Mouse (Mus musculus) kidney, embryonic 15.5 days (tissue): ENCODE measurements at regions not wholly inside any gene's neighbourhood (a gene's known extent, or its start where the extent isn't known, plus 50 kb on each side); places are given as distances from the start of the nearest gene placed in this dataset.

Source experiments
- ATAC-seq: fragments of 200-750 bp; cut with Nextera tagmentation; replicated peaks from 2 replicates; pipeline ENCODE4 v1.8.0; 2017; ENCODE audit warnings: moderate TSS enrichment; ENCODE audit not compliant: low FRiP score
- H3K27ac ChIP-seq: fragments of 300-500 bp; sonication (generic); 2 replicates; pipeline ENCODE4 v1.5.1; 2015; ENCODE audit warnings: mild to moderate bottlenecking, inconsistent platforms
- H3K27me3 ChIP-seq: fragments of 300-500 bp; sonication (generic); 2 replicates; pipeline ENCODE4 v1.6.1; 2015; ENCODE audit warnings: inconsistent platforms
- H3K36me3 ChIP-seq: fragments of 300-500 bp; sonication (generic); 2 replicates; pipeline ENCODE4 v1.6.1; 2015; ENCODE audit warnings: inconsistent platforms
- H3K4me1 ChIP-seq: fragments of 300-500 bp; sonication (generic); 2 replicates; pipeline ENCODE4 v1.6.1; 2015; ENCODE audit warnings: inconsistent platforms
- H3K4me2 ChIP-seq: fragments of 300-500 bp; sonication (generic); 2 replicates; pipeline ENCODE4 v1.6.1; 2015; ENCODE audit warnings: moderate library complexity, mild to moderate bottlenecking, inconsistent platforms
- H3K4me3 ChIP-seq: fragments of 300-500 bp; sonication (generic); replicated peaks from 2 replicates; pipeline ENCODE4 v1.5.1; 2015; ENCODE audit warnings: mild to moderate bottlenecking, inconsistent platforms
- H3K9ac ChIP-seq: fragments of 300-500 bp; sonication (generic); 2 replicates; pipeline ENCODE4 v1.6.1; 2015; ENCODE audit warnings: mild to moderate bottlenecking, inconsistent platforms
- H3K9me3 ChIP-seq: fragments of 300-500 bp; sonication (generic); replicated peaks from 2 replicates; pipeline ENCODE4 v1.6.1; 2016; ENCODE audit warnings: inconsistent platforms
- WGBS: fragments of 180-500 bp; shearing (Covaris S2); methylation state at CpG from one replicate; pipeline ENCODE4 v1.1.7; 2015; ENCODE audit warnings: mixed read lengths; 5-methylcytosine and 5-hydroxymethylcytosine counted together

DNA sequence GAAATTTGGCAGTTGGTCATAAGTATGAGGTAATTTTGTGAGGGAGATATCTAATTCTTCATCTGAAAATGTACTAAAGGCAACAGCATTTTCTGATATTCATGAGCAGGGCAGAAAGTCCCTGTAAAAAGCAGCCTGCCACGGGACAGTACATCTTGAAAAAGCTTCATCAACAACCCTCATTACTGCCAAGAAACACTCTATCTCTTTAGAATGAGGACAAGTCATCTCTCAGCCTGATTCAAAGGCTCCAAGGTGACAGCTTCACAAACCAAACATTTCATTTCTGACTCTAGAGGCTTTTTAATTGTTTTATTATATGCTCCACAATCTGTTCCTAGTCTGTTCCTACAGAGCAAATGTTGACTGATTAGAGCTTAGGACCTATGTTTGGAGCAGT lies 260.3 kb downstream of the Aldoart1 start:
- no peak overlapping the region for H3K4me2 ChIP-seq
- no peak overlapping the region for H3K9ac ChIP-seq
- H3K4me1 ChIP-seq, result no peaks in the 10 kb centered on the region
- H3K9me3 ChIP-seq, result no peaks in the 10 kb centered on the region
- 63% methylated on average over 1 of the region's 1 CpGs for WGBS
- H3K27ac ChIP-seq, result no peak overlapping the region
- H3K36me3 ChIP-seq, result no peaks in the 10 kb centered on the region
- H3K4me3 ChIP-seq, result no peak overlapping the region
- no peaks in the 10 kb centered on the region for H3K27me3 ChIP-seq
- ATAC-seq, result no peak

DNA sequence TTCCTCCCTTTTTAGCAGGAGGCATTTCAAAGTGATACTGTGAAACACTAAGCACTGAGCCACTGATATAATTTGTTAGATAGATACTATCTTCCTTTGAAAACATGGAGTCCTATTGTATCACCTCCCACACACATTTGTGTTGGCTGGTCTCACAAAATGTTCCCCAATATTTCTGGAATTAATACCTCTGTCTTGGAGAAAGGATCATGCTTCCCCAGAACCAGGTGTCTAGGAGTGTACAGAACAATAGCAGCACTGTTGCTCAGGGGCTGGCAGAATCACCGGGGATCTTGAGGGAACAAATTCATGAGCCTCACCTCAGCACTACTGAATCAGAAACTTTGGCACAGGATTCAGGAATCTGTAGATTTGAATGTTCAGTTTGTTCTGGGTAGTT lies 277.5 kb downstream of the Aldoart1 start:
- no peak overlapping the region for H3K4me3 ChIP-seq
- WGBS, result 75% methylated on average over 1 of the region's 1 CpGs

GRCm38 (mm10) chr4:72571924-72572323 lies 280.5 kb downstream of the Aldoart1 start:
- Histone ChIP-seq H3K9me3 (no peaks in the 10 kb centered on the region), H3K36me3 (no peaks in the 10 kb centered on the region), H3K27ac (no peak overlapping the region), H3K4me3 (no peak overlapping the region), H3K4me1 (no peaks in the 10 kb centered on the region), H3K9ac (no peak overlapping the region), H3K4me2 (no peak overlapping the region), H3K27me3 (no peaks in the 10 kb centered on the region)
- no peak for ATAC-seq
- WGBS, result 80% methylated on average over 2 of the region's 2 CpGs

More for the DNA sequence above, 277.5 kb downstream of the Aldoart1 start:
- H3K36me3 ChIP-seq, result no peaks in the 10 kb centered on the region
- ATAC-seq, result no peak
- no peak overlapping the region for H3K4me2 ChIP-seq
- H3K9me3 ChIP-seq, result no peaks in the 10 kb centered on the region
- no peaks in the 10 kb centered on the region for H3K27me3 ChIP-seq
- no peak overlapping the region for H3K9ac ChIP-seq
- no peaks in the 10 kb centered on the region for H3K4me1 ChIP-seq
- H3K27ac ChIP-seq, result no peak overlapping the region

GRCm38 (mm10) chr4:72565186-72565585 lies 287.2 kb downstream of the Aldoart1 start:
- Histone ChIP-seq H3K4me2 (no peak overlapping the region), H3K27me3 (no peaks in the 10 kb centered on the region), H3K27ac (no peak overlapping the region), H3K9ac (no peak overlapping the region), H3K9me3 (no peaks in the 10 kb centered on the region), H3K36me3 (no peaks in the 10 kb centered on the region), H3K4me3 (no peak overlapping the region), H3K4me1 (no peaks in the 10 kb centered on the region)
- WGBS, result 89% methylated on average over 3 of the region's 3 CpGs
- no peak for ATAC-seq

- WGBS, result 31% methylated on average over 4 of the region's 4 CpGs
- no peak for ATAC-seq
- H3K27me3 ChIP-seq, result no peaks in the 10 kb centered on the region
- H3K9ac ChIP-seq, result no peak overlapping the region
- H3K4me1 ChIP-seq, result no peaks in the 10 kb centered on the region
- H3K4me3 ChIP-seq, result no peak overlapping the region
- no peaks in the 10 kb centered on the region for H3K9me3 ChIP-seq
- no peaks in the 10 kb centered on the region for H3K36me3 ChIP-seq
- no peak overlapping the region for H3K27ac ChIP-seq
- no peak overlapping the region for H3K4me2 ChIP-seq
These were observed 289.3 kb downstream of the Aldoart1 start for GRCm38 (mm10) chr4:72562909-72563676.

GRCm38 (mm10) chr4:72554276-72554675 lies 298.2 kb downstream of the Aldoart1 start:
- H3K9me3 ChIP-seq, result no peaks in the 10 kb centered on the region
- no peak overlapping the region for H3K27ac ChIP-seq
- no peaks in the 10 kb centered on the region for H3K36me3 ChIP-seq
- no peak overlapping the region for H3K4me3 ChIP-seq
- no peak overlapping the region for H3K4me2 ChIP-seq
- H3K27me3 ChIP-seq, result no peaks in the 10 kb centered on the region
- no peak overlapping the region for H3K9ac ChIP-seq
- H3K4me1 ChIP-seq, result no peaks in the 10 kb centered on the region
- ATAC-seq, result no peak

- Histone ChIP-seq H3K27ac (no peak overlapping the region), H3K9me3 (no peaks in the 10 kb centered on the region), H3K27me3 (no peaks in the 10 kb centered on the region), H3K4me1 (no peaks in the 10 kb centered on the region), H3K9ac (no peak overlapping the region), H3K4me2 (no peak overlapping the region), H3K36me3 (no peaks in the 10 kb centered on the region), H3K4me3 (no peak overlapping the region)
- WGBS, result 17% methylated on average over 1 of the region's 1 CpGs
- no peak for ATAC-seq
These were observed 317.9 kb downstream of the Aldoart1 start for GRCm38 (mm10) chr4:72534563-72534962.

DNA sequence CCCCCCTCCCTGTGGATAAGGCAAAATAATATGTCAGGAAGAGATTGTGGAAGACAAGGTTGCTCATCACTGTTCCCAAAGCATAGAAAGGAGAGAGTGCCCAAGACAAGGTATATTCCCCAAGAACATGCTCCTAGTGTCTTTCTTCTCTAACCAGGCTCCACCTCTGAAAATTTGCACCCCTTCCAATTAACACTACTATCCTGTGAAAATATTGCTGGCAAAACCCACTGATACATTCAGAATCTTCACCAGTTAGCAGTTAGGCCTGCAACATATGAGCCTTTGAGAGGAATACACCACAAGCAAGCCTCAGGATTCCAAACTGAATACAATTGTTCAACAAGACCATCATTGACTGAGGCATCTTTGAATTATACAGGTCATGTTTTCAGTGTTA lies 323.9 kb upstream of the Tle1 start:
- Histone ChIP-seq H3K27ac (no peak overlapping the region), H3K4me1 (no peaks in the 10 kb centered on the region), H3K4me3 (no peak overlapping the region), H3K9ac (no peak overlapping the region), H3K4me2 (no peak overlapping the region), H3K27me3 (no peaks in the 10 kb centered on the region), H3K36me3 (no peaks in the 10 kb centered on the region), H3K9me3 (no peaks in the 10 kb centered on the region)
- no peak for ATAC-seq

GRCm38 (mm10) chr4:72524100-72524499 lies 323.4 kb upstream of the Tle1 start:
- no peaks in the 10 kb centered on the region for H3K4me1 ChIP-seq
- no peak overlapping the region for H3K4me2 ChIP-seq
- 77% methylated on average over 1 of the region's 1 CpGs for WGBS
- H3K9me3 ChIP-seq, result no peaks in the 10 kb centered on the region
- H3K27me3 ChIP-seq, result no peaks in the 10 kb centered on the region
- ATAC-seq, result no peak
- no peak overlapping the region for H3K27ac ChIP-seq
- H3K4me3 ChIP-seq, result no peak overlapping the region
- H3K9ac ChIP-seq, result no peak overlapping the region
- H3K36me3 ChIP-seq, result no peaks in the 10 kb centered on the region

DNA sequence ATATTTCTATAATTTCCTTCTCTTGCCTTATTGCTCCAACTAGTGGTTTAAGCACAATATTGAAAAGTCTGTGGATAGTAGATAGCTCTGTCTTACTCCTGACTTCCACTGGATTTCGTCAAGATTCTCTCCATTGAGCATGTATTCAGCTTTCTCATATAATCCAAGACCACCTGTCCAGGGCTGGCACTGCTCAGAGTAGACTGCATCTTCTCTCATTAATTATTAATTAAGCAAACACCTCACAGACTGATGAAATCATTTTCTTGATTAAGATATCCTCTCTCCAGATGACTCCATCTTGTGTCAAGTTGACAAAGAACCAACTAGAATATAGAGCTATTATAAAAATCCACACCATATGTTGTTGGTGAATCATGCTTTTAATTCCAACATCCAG lies 310.5 kb upstream of the Tle1 start:
- Histone ChIP-seq H3K4me2 (no peak overlapping the region), H3K36me3 (no peaks in the 10 kb centered on the region), H3K27me3 (no peaks in the 10 kb centered on the region), H3K9ac (no peak overlapping the region), H3K4me1 (no peaks in the 10 kb centered on the region), H3K27ac (no peak overlapping the region), H3K9me3 (no peaks in the 10 kb centered on the region), H3K4me3 (no peak overlapping the region)
- WGBS, result 77% methylated on average over 1 of the region's 1 CpGs
- no peak for ATAC-seq

DNA sequence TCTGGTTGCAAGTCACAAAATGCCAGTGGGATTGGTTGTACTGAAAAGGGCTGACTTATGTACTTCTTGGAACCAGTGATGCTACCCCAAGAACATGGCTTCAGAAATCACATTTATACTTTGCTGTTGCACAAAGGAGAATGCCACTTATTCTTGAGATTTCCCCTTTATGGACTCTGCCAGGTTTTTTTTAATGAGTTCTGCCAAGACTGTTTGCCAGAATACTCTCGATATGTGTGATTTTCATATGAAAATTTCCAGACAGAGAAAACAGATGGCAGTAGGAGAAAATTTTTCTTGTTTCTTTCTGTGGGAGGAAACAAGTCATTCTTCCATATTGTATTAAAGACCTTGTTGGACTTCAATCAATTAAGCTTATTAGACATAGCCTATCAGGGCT lies 281.0 kb upstream of the Tle1 start:
- no peaks in the 10 kb centered on the region for H3K27me3 ChIP-seq
- H3K4me2 ChIP-seq, result no peak overlapping the region
- H3K27ac ChIP-seq, result no peak overlapping the region
- no peak overlapping the region for H3K9ac ChIP-seq
- ATAC-seq, result no peak
- WGBS, result 89% methylated on average over 1 of the region's 1 CpGs
- no peaks in the 10 kb centered on the region for H3K9me3 ChIP-seq
- no peaks in the 10 kb centered on the region for H3K36me3 ChIP-seq
- H3K4me3 ChIP-seq, result no peak overlapping the region
- no peaks in the 10 kb centered on the region for H3K4me1 ChIP-seq

DNA sequence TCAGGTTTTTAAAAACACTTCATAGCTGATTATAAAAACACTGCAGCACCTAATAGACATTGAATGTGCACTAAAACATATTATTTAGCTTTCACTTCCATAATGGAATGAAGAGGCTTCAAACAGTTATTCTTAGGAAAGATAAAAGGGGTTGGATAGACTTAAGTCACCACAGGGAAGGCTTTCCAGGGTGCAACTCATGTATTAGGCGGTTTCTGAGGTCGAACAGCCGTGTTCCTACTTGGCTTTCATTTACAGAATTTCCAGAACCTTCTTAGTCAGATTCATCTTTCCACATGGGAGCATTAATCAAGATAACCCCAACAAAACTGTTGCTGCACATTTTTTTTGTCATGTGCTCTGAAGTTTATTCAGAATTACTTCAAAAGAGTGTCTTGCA lies 279.8 kb upstream of the Tle1 start:
- Histone ChIP-seq H3K27ac (no peak overlapping the region), H3K4me3 (no peak overlapping the region), H3K4me1 (no peaks in the 10 kb centered on the region), H3K36me3 (no peaks in the 10 kb centered on the region), H3K27me3 (no peaks in the 10 kb centered on the region), H3K9me3 (no peaks in the 10 kb centered on the region), H3K9ac (no peak overlapping the region), H3K4me2 (no peak overlapping the region)
- WGBS, result 77% methylated on average over 3 of the region's 3 CpGs
- no peak for ATAC-seq

DNA sequence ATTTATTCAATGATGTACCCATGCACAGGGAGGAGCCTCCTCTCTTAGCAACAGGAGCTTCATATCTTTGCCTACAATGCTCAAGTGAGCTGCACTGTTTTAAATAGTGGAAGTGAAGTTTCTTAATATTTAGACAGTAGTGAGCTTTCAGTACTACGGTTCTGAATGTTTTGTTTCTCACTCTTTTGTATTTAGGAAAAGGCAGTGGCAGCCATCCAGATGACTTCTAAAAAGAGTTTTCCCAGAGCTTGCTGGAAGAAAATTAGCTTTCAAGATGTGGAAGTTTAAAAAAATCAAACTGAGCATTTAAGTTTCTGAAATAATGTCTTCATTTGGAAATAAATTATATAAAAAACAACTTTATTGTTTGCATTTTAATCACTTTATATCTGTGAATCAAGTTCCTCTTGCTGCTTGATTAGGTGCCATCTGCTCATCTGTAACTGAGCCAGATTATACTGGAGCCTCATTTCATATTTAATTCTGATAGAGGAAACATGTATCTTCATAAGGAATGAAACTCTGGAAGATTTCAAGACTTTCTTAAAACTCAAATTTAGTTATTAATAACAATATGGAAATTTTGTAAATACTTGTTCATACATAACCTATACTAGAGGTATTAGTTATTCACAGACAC lies 268.6 kb upstream of the Tle1 start:
- Histone ChIP-seq H3K9ac (no peak overlapping the region), H3K27ac (no peak overlapping the region), H3K4me3 (no peak overlapping the region), H3K36me3 (no peaks in the 10 kb centered on the region), H3K9me3 (no peaks in the 10 kb centered on the region), H3K4me2 (no peak overlapping the region), H3K27me3 (no peaks in the 10 kb centered on the region), H3K4me1 (no peaks in the 10 kb centered on the region)
- no peak for ATAC-seq
- WGBS, result 69% methylated on average over 1 of the region's 1 CpGs
